9 mouse cellular contexts compared by ENCODE assay signal in genomic region chr7:25273259-25274241, GRCm38 (mm10). TPM values are rescaled to one million over a fixed set of nuclear protein-coding genes. Genes with fewer than 3 reads are reported as not detected.
DNase-seq lines count a peak whose midpoint lies in the region; ATAC-seq and TF ChIP-seq lines count a peak whose summit lies in the region.
"Had no signal": no experiment of that assay in that cellular context is flagged by ENCODE, and none has a peak within 500 bp of the region (broad histone marks: within the 10 kb centered on the region; RNA-seq: fewer than 3 reads in every experiment).

No protein-coding gene starts in this region.

- ATAC-seq in lung, embryonic 14.5 days (ENCODE audit: insufficient read depth) = no peak
- peak; percentile 81 for ATAC-seq in liver, embryonic 13.5 days (ENCODE audit: low read depth)

- no peaks in the 10 kb centered on the region for H3K27me3 ChIP-seq in lung, embryonic 14.5 days (ENCODE audit: insufficient read depth, low read length)
- no peaks in the 10 kb centered on the region for H3K27me3 ChIP-seq in MEL (ENCODE audit: control insufficient read depth in 1 of 2, insufficient read depth in 2 of 2, low read length in 2 of 2)
- H3K27me3 ChIP-seq in erythroblast, embryonic 14.5 days (ENCODE audit: control insufficient read depth) = no peaks in the 10 kb centered on the region
- H3K27me3 ChIP-seq in liver, embryonic 13.5 days = no peaks in the 10 kb centered on the region

- no peak overlapping the region for H3K9ac ChIP-seq in lung, embryonic 14.5 days
- H3K9ac ChIP-seq in MEL (ENCODE audit: control insufficient read depth, low read depth, low read length, poor library complexity, severe bottlenecking) = peak overlapping the region; percentile 54
- peak overlapping the region; percentile 83 for H3K9ac ChIP-seq in liver, embryonic 13.5 days

- H3K79me2 ChIP-seq in MEL (ENCODE audit: control insufficient read depth, insufficient read depth, low read length, poor library complexity) = peaks cover 37% of the 10 kb centered on the region

- DNase-seq in lung, embryonic 14.5 days = no peak
- no peak for DNase-seq in lung, adult 18-20 months
- DNase-seq in MEL (ENCODE audit: low read depth, low spot score) = peak; percentile 89
- peak; percentile 61 for DNase-seq in liver, embryonic 13.5 days
- no peak for DNase-seq in left cerebral cortex, postnatal 10 days (ENCODE audit: extremely low spot score in 1 of 2, low spot score in 2 of 2)
- DNase-seq in adrenal gland, adult 8-10 months = no peak
- no peak for DNase-seq in kidney, adult 18-20 months

- intact Hi-C loops in left cerebral cortex, postnatal 10 days (cut with DNase I) = loop anchor here (2.0 kb wide), 1 partner anchor 27 kb away; no protein-coding TSS in a partner anchor

- peak overlapping the region; percentile 46; the same call in 1 of the 2 replicates for H3K27ac ChIP-seq in lung, embryonic 14.5 days (ENCODE audit: low read depth)
- peak overlapping the region; percentile 94 for H3K27ac ChIP-seq in MEL (ENCODE audit: control insufficient read depth, low read depth, low read length)
- peak overlapping the region; percentile 96 for H3K27ac ChIP-seq in liver, embryonic 13.5 days

- peak; percentile 94 to 97 for TF ChIP-seq EP300 in MEL (IDR thresholded peaks at IDR 0.05; ENCODE audit: low read depth in 1 of 2, low read length in 2 of 2)

- no peak overlapping the region for H3K4me3 ChIP-seq in lung, embryonic 14.5 days (ENCODE audit: low read depth, low read length)
- peak overlapping the region; percentile 6 to 36 for H3K4me3 ChIP-seq in MEL (ENCODE audit: control insufficient read depth in 1 of 2, insufficient read depth in 1 of 2, low read depth in 2 of 2, low read length in 2 of 2)
- H3K4me3 ChIP-seq in erythroblast, embryonic 14.5 days (replicated peaks) = peak overlapping the region; percentile 54
- H3K4me3 ChIP-seq in liver, embryonic 13.5 days (replicated peaks) = peak overlapping the region; percentile 27

- 82% methylated on average over 22 of the region's 22 CpGs for WGBS in lung, embryonic 14.5 days
- 68% methylated on average over 22 of the region's 22 CpGs for WGBS in liver, embryonic 13.5 days (ENCODE audit: insufficient replicate concordance)

- peak; percentile 44 to 65; a peak in 2 of 4 replicates for TF ChIP-seq POLR2A in MEL (IDR thresholded peaks at IDR 0.05; ENCODE audit: control insufficient read depth in 1 of 2, insufficient read depth in 1 of 2, low read depth in 1 of 2, low read length in 2 of 2, poor library complexity in 1 of 2)

- H3K36me3 ChIP-seq in lung, embryonic 14.5 days (ENCODE audit: insufficient read depth) = peaks cover 27% of the 10 kb centered on the region; the same call in 1 of the 2 replicates
- H3K36me3 ChIP-seq in MEL (ENCODE audit: control insufficient read depth in 1 of 2, insufficient read depth in 2 of 2, low read length in 2 of 2) = peaks cover 0 to 56% of the 10 kb centered on the region in 2 experiments; a peak in 2 of 4 replicates
- H3K36me3 ChIP-seq in erythroblast, embryonic 14.5 days (ENCODE audit: control insufficient read depth) = peaks cover 78% of the 10 kb centered on the region
- H3K36me3 ChIP-seq in liver, embryonic 13.5 days = peaks cover 33% of the 10 kb centered on the region

- peaks cover 7% of the 10 kb centered on the region; the same call in 1 of the 2 replicates for H3K4me1 ChIP-seq in lung, embryonic 14.5 days (ENCODE audit: insufficient read depth)
- H3K4me1 ChIP-seq in MEL (ENCODE audit: control insufficient read depth in 1 of 2, insufficient read depth in 2 of 2, low read length in 2 of 2) = peaks cover 29 to 66% of the 10 kb centered on the region in 2 experiments
- H3K4me1 ChIP-seq in erythroblast, embryonic 14.5 days (ENCODE audit: control insufficient read depth) = peaks cover 100% of the 10 kb centered on the region
- peaks cover 98% of the 10 kb centered on the region for H3K4me1 ChIP-seq in liver, embryonic 13.5 days (replicated peaks)

- TF ChIP-seq CTCF in lung, embryonic 14.5 days (IDR thresholded peaks at IDR 0.05; ENCODE audit: low read depth) = no peak
- no peak for TF ChIP-seq CTCF in MEL (IDR thresholded peaks at IDR 0.05 in 2 of 3, conservative IDR thresholded peaks at IDR 0.05 in 1 of 3; ENCODE audit: control insufficient read depth in 1 of 3, insufficient read depth in 1 of 3, low read depth in 2 of 3, low read length in 3 of 3, poor library complexity in 1 of 3, severe bottlenecking in 1 of 3)

- H3K9me3 ChIP-seq in lung, embryonic 14.5 days (ENCODE audit: low read depth, low read length) = no peaks in the 10 kb centered on the region
- H3K9me3 ChIP-seq in MEL (replicated peaks; ENCODE audit: insufficient read depth, low read length) = no peaks in the 10 kb centered on the region
- H3K9me3 ChIP-seq in erythroblast, embryonic 14.5 days (ENCODE audit: control insufficient read depth, low read length) = no peaks in the 10 kb centered on the region
- H3K9me3 ChIP-seq in liver, embryonic 13.5 days (replicated peaks) = no peaks in the 10 kb centered on the region

- no peak for TF ChIP-seq RAD21 in MEL (IDR thresholded peaks at IDR 0.05; ENCODE audit: low read depth, low read length)

- no peak overlapping the region for H3K4me2 ChIP-seq in lung, embryonic 14.5 days
- peak overlapping the region; percentile 61 for H3K4me2 ChIP-seq in liver, embryonic 13.5 days

TF ChIP-seq in MEL, 35 proteins besides CTCF, POLR2A, EP300 and RAD21 (continues in another document):
- TF ChIP-seq MYC (IDR thresholded peaks at IDR 0.05; ENCODE audit: low read depth, low read length) (peak; percentile 87), ZMIZ1 (IDR thresholded peaks at IDR 0.05; ENCODE audit: low read depth, low read length) (no peak; the same call in 1 of the 2 replicates), SMC3 (IDR thresholded peaks at IDR 0.05; ENCODE audit: low read depth, low read length) (peak; percentile 17; the same call in 1 of the 2 replicates), POLR2AphosphoS2 (IDR thresholded peaks at IDR 0.05; ENCODE audit: low read length) (peak; percentile 64), TCF12 (IDR thresholded peaks at IDR 0.05; ENCODE audit: low read depth, low read length) (peak; percentile 90), ELF1 (IDR thresholded peaks at IDR 0.05; ENCODE audit: low read depth, low read length) (no peak), JUND (IDR thresholded peaks at IDR 0.05; ENCODE audit: low read depth, low read length) (0 out of 2 replicates have a peak, but pooled peaks have one; percentile 38), NRF1 (IDR thresholded peaks at IDR 0.05; ENCODE audit: insufficient read depth, low read depth, low read length, poor library complexity, severe bottlenecking) (no peak), TBP (IDR thresholded peaks at IDR 0.05; ENCODE audit: low read depth, low read length) (peak; percentile 80; the same call in 1 of the 2 replicates), USF1 (IDR thresholded peaks at IDR 0.05; ENCODE audit: low read depth, low read length) (no peak), GABPA (IDR thresholded peaks at IDR 0.05; ENCODE audit: low read depth, low read length) (no peak)

RNA-seq across cellular contexts. Expression of gene Cic, which starts 6.0 kb away (rescaled TPM):
- 31.1 and 39.1 TPM in 2 replicates for polyA plus RNA-seq in lung, embryonic 14.5 days (2014; fragmentation: Nextera tagmentation; extraction: Ambion mirVana)
- 56.6 and 57.2 TPM in 2 replicates for total RNA-seq in MEL (2012; rRNA removed)
- 100 to 1,000 TPM; 157 TPM for polyA plus RNA-seq in MEL (2012; ENCODE audit: insufficient read depth in 1 of 2, insufficient read length in 2 of 2, low read depth in 1 of 2, low replicate concordance in 2 of 2, missing spikeins in 1 of 2)
- 47.3 and 55.9 TPM in 2 replicates for polyA plus RNA-seq in erythroblast, embryonic 14.5 days (2012)
- polyA plus RNA-seq in liver, embryonic 13.5 days (2015; fragmentation: Nextera tagmentation; extraction: Ambion mirVana) = 9.7 and 10.4 TPM in 2 replicates
- total RNA-seq in left cerebral cortex, postnatal 10 days (2021) = 100 to 1,000 TPM; 244 to 271 TPM
- 100 to 1,000 TPM; 118 to 195 (median 151) TPM for total RNA-seq in adrenal gland, adult 8-10 months (2022)

RNA-seq across cellular contexts. Expression of gene Erf, which starts 23.0 kb away (rescaled TPM):
- 24.5 and 26.6 TPM in 2 replicates for polyA plus RNA-seq in lung, embryonic 14.5 days (2014; fragmentation: Nextera tagmentation; extraction: Ambion mirVana)
- total RNA-seq in MEL (2012; rRNA removed) = 18.4 and 24.6 TPM in 2 replicates
- polyA plus RNA-seq in MEL (2012; ENCODE audit: insufficient read depth in 1 of 2, insufficient read length in 2 of 2, low read depth in 1 of 2, low replicate concordance in 2 of 2, missing spikeins in 1 of 2) = 10 to 100 TPM in 1 of 2 experiments, not detected in 1; 33.2 TPM
- 3.2 and 3.6 TPM in 2 replicates for polyA plus RNA-seq in erythroblast, embryonic 14.5 days (2012)
- polyA plus RNA-seq in liver, embryonic 13.5 days (2015; fragmentation: Nextera tagmentation; extraction: Ambion mirVana) = 4.3 TPM in 2 replicates
- 10 to 100 TPM; 47.7 to 55.1 TPM for total RNA-seq in left cerebral cortex, postnatal 10 days (2021)
- total RNA-seq in adrenal gland, adult 8-10 months (2022) = 10 to 100 TPM; 23.6 to 29.4 (median 27.2) TPM

RNA-seq across cellular contexts. Expression of gene Pafah1b3, which starts 24.2 kb away (rescaled TPM):
- 175 and 183 TPM in 2 replicates for polyA plus RNA-seq in lung, embryonic 14.5 days (2014; fragmentation: Nextera tagmentation; extraction: Ambion mirVana)
- total RNA-seq in MEL (2012; rRNA removed) = 85.1 and 85.6 TPM in 2 replicates
- polyA plus RNA-seq in MEL (2012; ENCODE audit: insufficient read depth in 1 of 2, insufficient read length in 2 of 2, low read depth in 1 of 2, low replicate concordance in 2 of 2, missing spikeins in 1 of 2) = 100 to 1,000 TPM; 110 to 180 TPM
- polyA plus RNA-seq in erythroblast, embryonic 14.5 days (2012) = 1.2 TPM in 2 replicates
- polyA plus RNA-seq in liver, embryonic 13.5 days (2015; fragmentation: Nextera tagmentation; extraction: Ambion mirVana) = 29.3 and 31.6 TPM in 2 replicates
- 10 to 100 TPM; 64.1 to 67.5 TPM for total RNA-seq in left cerebral cortex, postnatal 10 days (2021)
- total RNA-seq in adrenal gland, adult 8-10 months (2022) = 10 to 100 TPM; 34.0 to 48.5 (median 42.5) TPM

RNA-seq across cellular contexts. Expression of gene Prr19, which starts 27.7 kb away (rescaled TPM):
- polyA plus RNA-seq in lung, embryonic 14.5 days (2014; fragmentation: Nextera tagmentation; extraction: Ambion mirVana) = 0.26 and 0.29 TPM in 2 replicates
- not detected in 2 replicates for total RNA-seq in MEL (2012; rRNA removed)
- under 1 TPM in 1 of 2 experiments, not detected in 1; 0.11 TPM for polyA plus RNA-seq in MEL (2012; ENCODE audit: insufficient read depth in 1 of 2, insufficient read length in 2 of 2, low read depth in 1 of 2, low replicate concordance in 2 of 2, missing spikeins in 1 of 2)
- polyA plus RNA-seq in erythroblast, embryonic 14.5 days (2012) = not detected in 2 replicates
- not detected in 2 replicates for polyA plus RNA-seq in liver, embryonic 13.5 days (2015; fragmentation: Nextera tagmentation; extraction: Ambion mirVana)
- under 1 TPM in 1 of 2 experiments, not detected in 1; 0.28 TPM for total RNA-seq in left cerebral cortex, postnatal 10 days (2021)
- total RNA-seq in adrenal gland, adult 8-10 months (2022) = not detected
- total RNA-seq: hematopoietic stem cell, adult 5-6 weeks had no signal

RNA-seq across cellular contexts. Expression of gene Tmem145, which starts 32.4 kb away (rescaled TPM):
- polyA plus RNA-seq in lung, embryonic 14.5 days (2014; fragmentation: Nextera tagmentation; extraction: Ambion mirVana) = 0.25 TPM in 1 of 2 replicates, not detected in the other
- total RNA-seq in MEL (2012; rRNA removed) = not detected in 2 replicates
- not detected for polyA plus RNA-seq in MEL (2012; ENCODE audit: insufficient read depth in 1 of 2, insufficient read length in 2 of 2, low read depth in 1 of 2, low replicate concordance in 2 of 2, missing spikeins in 1 of 2)
- not detected in 2 replicates for polyA plus RNA-seq in erythroblast, embryonic 14.5 days (2012)
- 0.10 TPM in 1 of 2 replicates, not detected in the other for polyA plus RNA-seq in liver, embryonic 13.5 days (2015; fragmentation: Nextera tagmentation; extraction: Ambion mirVana)
- 10 to 100 TPM; 89.2 to 91.0 TPM for total RNA-seq in left cerebral cortex, postnatal 10 days (2021)
- 1 to 10 TPM; 1.8 to 4.8 (median 4.5) TPM for total RNA-seq in adrenal gland, adult 8-10 months (2022)
- total RNA-seq: hematopoietic stem cell, adult 5-6 weeks had no signal

Comparison
In these comparisons a context has a peak if more than half of its experiments do, and no peak if none do; other contexts are left out.
1. DNase-seq: peak in MEL (single experiment) and liver, embryonic 13.5 days (single experiment); none in lung, embryonic 14.5 days (single experiment), lung, adult 18-20 months (0 of 2), left cerebral cortex, postnatal 10 days (0 of 2), adrenal gland, adult 8-10 months (single experiment) and kidney, adult 18-20 months (single experiment).
2. H3K27ac ChIP-seq: peak in every context shown above with its lines; median percentile 96 in liver, embryonic 13.5 days; 94 in MEL; 46 in lung, embryonic 14.5 days.
3. RNA of gene Pafah1b3, which starts 24.2 kb away (polyA plus RNA-seq): 175 to 183 TPM in lung, embryonic 14.5 days, 110 to 180 TPM in MEL and 29.3 to 31.6 TPM in liver, embryonic 13.5 days; 1.2 TPM in erythroblast, embryonic 14.5 days; every median in the first group is over 10 times any median in the second.